Mouse (Mus musculus) embryonic facial prominence, embryonic 14.5 days (tissue): ENCODE results near the gene Gm36176. TPM values are rescaled to one million over a fixed set of nuclear protein-coding genes. Genes with fewer than 3 reads are reported as not detected.
"Not testable (repeated sequence)": the region's sequence is repeated elsewhere in the genome, so short reads cannot be mapped to it uniquely, and the experiment has no call there.

Experiments
- ATAC-seq: fragments of 200-750 bp; cut with Nextera tagmentation; 2 replicates; pipeline ENCODE4 v1.8.0; 2017; ENCODE audit warnings: low read depth, moderate number of reproducible peaks, moderate TSS enrichment
- DNase-seq: peaks from one replicate; pipeline ENCODE4 v3.0.0-alpha.2; 2015; ENCODE audit warnings: low spot score
- H3K27ac ChIP-seq: fragments of 300-500 bp; sonication (generic); replicated peaks from 2 replicates; pipeline ENCODE4 v1.5.1; 2014; ENCODE audit warnings: low read depth, mild to moderate bottlenecking, low read length, moderate library complexity
- H3K27me3 ChIP-seq: fragments of 300-500 bp; sonication (generic); replicated peaks from 2 replicates; pipeline ENCODE4 v1.6.1; 2014; ENCODE audit warnings: low read length; ENCODE audit not compliant: control insufficient read depth, insufficient read depth
- H3K36me3 ChIP-seq: fragments of 300-500 bp; sonication (generic); 2 replicates; pipeline ENCODE4 v1.6.1; 2014; ENCODE audit warnings: low read length, mixed read lengths; ENCODE audit not compliant: control insufficient read depth, insufficient read depth
- H3K4me1 ChIP-seq: fragments of 300-500 bp; sonication (generic); 2 replicates; pipeline ENCODE4 v1.6.1; 2014; ENCODE audit warnings: antibody characterized with exemption, low read length; ENCODE audit not compliant: control insufficient read depth, insufficient read depth
- H3K4me2 ChIP-seq: fragments of 300-500 bp; sonication (generic); 2 replicates; pipeline ENCODE4 v1.6.1; 2014; ENCODE audit warnings: low read depth, mild to moderate bottlenecking, low read length, moderate library complexity, mixed read lengths
- H3K4me3 ChIP-seq: fragments of 300-500 bp; sonication (generic); 2 replicates; pipeline ENCODE4 v1.5.1; 2014; ENCODE audit warnings: low read depth, mild to moderate bottlenecking, low read length
- H3K9ac ChIP-seq: fragments of 300-500 bp; sonication (generic); 2 replicates; pipeline ENCODE4 v1.6.1; 2014; ENCODE audit warnings: low read depth, mild to moderate bottlenecking, low read length, moderate library complexity, mixed read lengths
- H3K9me3 ChIP-seq: fragments of 300-500 bp; sonication (generic); 2 replicates; pipeline ENCODE4 v1.6.1; 2016; ENCODE audit warnings: low read length; ENCODE audit not compliant: control insufficient read depth
- WGBS: fragments of 180-500 bp; shearing (Covaris S2); extraction: QIAGEN DNeasy Blood & Tissue Kit; methylation state at CpG from one replicate; pipeline ENCODE4 v1.1.7; 2014; 5-methylcytosine and 5-hydroxymethylcytosine counted together
- polyA plus RNA-seq: library from polyadenylated mRNA; unstranded; fragments of >200 nt; fragmentation: Nextera tagmentation; extraction: Ambion mirVana; gene quantifications from 2 replicates; pipeline ENCODE4 v1.2.1, GENCODE M21; 2014

The Gm36176 gene
- polyA plus RNA-seq: not detected in 2 replicates

DNA sequence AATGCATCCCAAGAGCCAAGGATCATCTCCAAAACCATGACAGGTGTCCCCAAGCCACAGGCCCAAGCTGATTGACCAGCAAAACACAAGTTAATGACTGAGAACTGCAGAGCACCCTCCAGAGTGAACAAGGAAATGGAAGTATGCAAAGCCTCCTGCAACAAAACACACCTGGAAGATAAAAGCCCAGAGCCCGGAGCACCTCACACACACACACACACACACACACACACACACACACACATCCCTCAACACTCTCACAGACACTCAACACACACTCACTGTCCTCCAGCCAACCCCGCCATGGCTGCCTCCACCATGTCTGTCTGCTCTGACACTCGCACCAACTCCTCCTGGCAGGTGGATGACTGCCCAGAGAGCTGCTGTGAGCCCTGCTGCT is at the start of gene Gm36176:
Gm36176 (plus strand) TSS at position 301 of the 400 bp plus-strand sequence.
- DNase-seq: no peak
- Histone ChIP-seq H3K9ac (no peak within 1 kb of the TSS), H3K9me3 (peaks cover 17% of the 10 kb centered on the region; the same call in 1 of the 2 replicates), H3K4me2 (no peak within 1 kb of the TSS), H3K27ac (no peak within 1 kb of the TSS), H3K36me3 (no peaks in the 10 kb centered on the region), H3K4me1 (no peaks in the 10 kb centered on the region), H3K4me3 (no peak within 1 kb of the TSS), H3K27me3 (no peaks in the 10 kb centered on the region)
- ATAC-seq: no peak
- WGBS: 71% methylated on average over 2 of the region's 3 CpGs

GRCm38 (mm10) chr10:77797677-77798076 is 48.9 kb upstream of the Gm36176 start:
- Histone ChIP-seq H3K4me3 (no peak overlapping the region), H3K27ac (no peak overlapping the region), H3K27me3 (no peaks in the 10 kb centered on the region), H3K4me1 (no peaks in the 10 kb centered on the region), H3K36me3 (no peaks in the 10 kb centered on the region), H3K4me2 (no peak overlapping the region), H3K9ac (no peak overlapping the region), H3K9me3 (no peaks in the 10 kb centered on the region)
- 7% methylated on average over 3 of the region's 3 CpGs for WGBS
- DNase-seq (no peak), ATAC-seq (no peak)

DNA sequence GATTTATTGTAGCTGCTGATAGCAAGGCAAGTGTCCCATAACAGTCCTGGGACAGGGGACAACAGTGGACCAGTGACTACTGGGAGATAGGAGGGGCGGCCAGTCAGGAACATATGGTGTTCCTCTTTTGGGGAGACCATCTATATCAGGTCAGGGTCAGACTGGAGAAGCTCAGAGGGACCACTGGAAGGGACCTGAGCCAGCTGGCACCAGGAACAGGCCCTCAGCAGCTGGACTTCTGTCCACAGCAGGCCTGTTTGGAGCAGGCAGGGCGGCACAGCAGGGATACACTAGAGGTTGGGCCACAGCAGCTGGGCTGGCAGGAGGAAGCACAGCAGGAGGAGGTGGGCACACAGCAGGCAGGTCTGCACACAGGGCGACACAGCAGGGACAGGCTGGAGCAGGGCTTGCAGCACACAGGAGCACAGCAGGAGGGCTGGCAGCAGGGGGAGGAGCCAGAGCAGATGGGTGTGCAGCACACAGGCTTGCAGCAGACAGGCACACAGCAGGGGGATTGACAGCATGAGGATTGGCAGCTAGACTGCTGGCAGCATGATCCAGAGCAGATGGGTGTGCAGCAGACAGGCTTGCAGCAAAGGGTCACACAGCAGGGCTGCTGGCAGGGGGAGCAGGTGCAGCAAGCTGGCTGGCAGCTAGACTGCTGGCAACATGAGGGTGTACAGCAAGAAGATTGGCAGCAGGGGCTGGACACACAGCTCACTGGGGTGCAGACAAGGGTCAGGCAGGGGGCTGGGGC is 48.3 kb upstream of the Gm36176 start:
- H3K27me3 ChIP-seq, H3K36me3 ChIP-seq, DNase-seq, H3K4me1 ChIP-seq, H3K27ac ChIP-seq, H3K4me3 ChIP-seq, H3K4me2 ChIP-seq, ATAC-seq, H3K9me3 ChIP-seq, H3K9ac ChIP-seq: not testable (repeated sequence)
- 40% methylated on average over 3 of the region's 3 CpGs for WGBS

GRCm38 (mm10) chr10:77798921-77799508 is 47.6 kb upstream of the Gm36176 start, which contains the start of gene Gm19668:
Gm19668 (minus strand) TSS chr10:77799133.
- 56% methylated on average over 8 of the region's 8 CpGs for WGBS
- peak; percentile 71 for ATAC-seq
- Histone ChIP-seq H3K4me3 (no peak within 1 kb of the TSS), H3K27ac (no peak within 1 kb of the TSS), H3K9ac (no peak within 1 kb of the TSS), H3K9me3 (no peaks in the 10 kb centered on the region), H3K4me2 (no peak within 1 kb of the TSS), H3K4me1 (no peaks in the 10 kb centered on the region), H3K27me3 (no peaks in the 10 kb centered on the region), H3K36me3 (no peaks in the 10 kb centered on the region)
- peak; percentile 41 for DNase-seq

DNA sequence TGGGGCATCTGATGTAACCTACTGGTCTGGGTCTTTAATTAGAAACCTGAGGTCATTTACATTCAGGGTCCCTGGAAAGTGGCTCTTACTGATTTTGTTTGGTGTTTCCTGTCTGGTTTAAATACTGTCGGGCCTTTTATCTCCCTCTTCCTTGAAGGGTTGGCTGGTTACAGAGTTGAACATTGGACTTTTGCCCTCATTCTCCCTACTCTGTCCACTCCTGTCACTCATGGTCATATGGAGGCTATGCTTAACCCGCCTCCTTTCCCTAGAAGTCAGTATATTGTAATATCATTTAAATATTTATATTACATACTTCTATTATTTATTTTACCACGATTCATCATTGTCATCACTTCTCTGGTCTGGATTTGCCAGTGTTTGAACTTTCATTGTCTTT is 42.5 kb upstream of the Gm36176 start:
- no peak overlapping the region for H3K27ac ChIP-seq
- H3K4me3 ChIP-seq: no peak overlapping the region
- 77% methylated on average over 3 of the region's 3 CpGs for WGBS
- H3K9me3 ChIP-seq: no peaks in the 10 kb centered on the region
- ATAC-seq (no peak), DNase-seq (no peak)
- H3K27me3 ChIP-seq: no peaks in the 10 kb centered on the region
- no peak overlapping the region for H3K4me2 ChIP-seq
- H3K36me3 ChIP-seq: no peaks in the 10 kb centered on the region
- H3K4me1 ChIP-seq: no peaks in the 10 kb centered on the region
- no peak overlapping the region for H3K9ac ChIP-seq

GRCm38 (mm10) chr10:77811743-77812142 is 34.9 kb upstream of the Gm36176 start, which contains the start of gene Gm9507:
Gm9507 (minus strand) TSS chr10:77811843.
- Histone ChIP-seq H3K4me1 (no peaks in the 10 kb centered on the region), H3K27me3 (no peaks in the 10 kb centered on the region), H3K27ac (no peak within 1 kb of the TSS), H3K4me2 (no peak within 1 kb of the TSS), H3K9me3 (no peaks in the 10 kb centered on the region), H3K4me3 (no peak within 1 kb of the TSS), H3K9ac (no peak within 1 kb of the TSS), H3K36me3 (no peaks in the 10 kb centered on the region)
- no peak for DNase-seq
- 50% methylated on average over 3 of the region's 5 CpGs for WGBS
- no peak for ATAC-seq

DNA sequence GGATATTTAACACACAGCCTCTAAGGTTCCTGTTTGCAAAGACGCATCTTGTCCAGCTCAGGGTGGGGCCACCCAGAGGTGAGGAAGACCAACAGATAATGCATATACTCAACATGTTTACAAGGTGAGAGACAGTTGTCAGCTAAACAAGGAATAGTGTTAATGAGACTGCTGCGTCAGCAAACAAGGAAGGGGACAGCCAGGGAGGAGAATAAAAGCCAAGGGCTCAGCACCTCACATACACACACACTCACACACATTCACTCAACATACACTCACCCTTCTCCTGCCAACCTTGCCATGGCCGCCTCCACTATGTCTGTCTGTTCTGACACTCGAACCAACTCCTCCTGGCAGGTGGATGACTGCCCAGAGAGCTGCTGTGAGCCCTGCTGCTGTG is 32.2 kb upstream of the Gm36176 start, which contains the start of gene Gm2696:
Gm2696 (plus strand) TSS at position 301 of the 400 bp plus-strand sequence.
- DNase-seq (no peak), ATAC-seq (no peak)
- Histone ChIP-seq H3K27me3 (no peaks in the 10 kb centered on the region), H3K4me2 (no peak within 1 kb of the TSS), H3K27ac (no peak within 1 kb of the TSS), H3K9me3 (no peaks in the 10 kb centered on the region), H3K36me3 (no peaks in the 10 kb centered on the region), H3K9ac (no peak within 1 kb of the TSS), H3K4me3 (no peak within 1 kb of the TSS), H3K4me1 (no peaks in the 10 kb centered on the region)
- WGBS: 39% methylated on average over 3 of the region's 4 CpGs

DNA sequence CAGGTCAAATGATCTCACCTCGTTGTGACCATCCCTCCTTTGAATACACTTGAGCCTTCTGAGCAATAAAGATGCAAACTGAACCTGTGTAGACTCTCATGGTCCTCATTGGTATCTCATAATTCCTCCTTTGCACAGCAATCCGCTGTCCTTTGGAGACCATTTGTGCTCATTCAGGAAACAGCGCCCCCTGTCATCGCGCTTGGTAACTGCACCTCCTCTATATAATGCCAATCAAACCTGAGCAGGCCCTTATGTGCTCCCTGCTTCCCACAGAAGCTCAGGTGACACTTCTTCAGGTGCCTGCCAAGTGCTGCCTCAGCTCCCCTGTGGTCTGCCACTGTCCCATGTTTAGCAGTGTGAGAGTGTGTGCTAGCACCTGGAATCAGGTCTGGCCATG is 31.1 kb upstream of the Gm36176 start:
- 27% methylated on average over 5 of the region's 5 CpGs for WGBS
- Histone ChIP-seq H3K9ac (no peak overlapping the region), H3K4me1 (no peaks in the 10 kb centered on the region), H3K4me2 (no peak overlapping the region), H3K27me3 (no peaks in the 10 kb centered on the region), H3K4me3 (no peak overlapping the region), H3K9me3 (no peaks in the 10 kb centered on the region), H3K27ac (no peak overlapping the region), H3K36me3 (no peaks in the 10 kb centered on the region)
- DNase-seq (no peak), ATAC-seq (no peak)
